Mouse (Mus musculus): ENCODE results near the gene Olfr1124. TPM values are rescaled to one million over a fixed set of nuclear protein-coding genes. Genes with fewer than 3 reads are reported as not detected.
"Not testable (repeated sequence)": the region's sequence is repeated elsewhere in the genome, so short reads cannot be mapped to it uniquely, and the experiment has no call there.

Gene Olfr1124
- not detected in 2 replicates for polyA plus RNA-seq (2014; fragmentation: Nextera tagmentation; extraction: Ambion mirVana)

DNA sequence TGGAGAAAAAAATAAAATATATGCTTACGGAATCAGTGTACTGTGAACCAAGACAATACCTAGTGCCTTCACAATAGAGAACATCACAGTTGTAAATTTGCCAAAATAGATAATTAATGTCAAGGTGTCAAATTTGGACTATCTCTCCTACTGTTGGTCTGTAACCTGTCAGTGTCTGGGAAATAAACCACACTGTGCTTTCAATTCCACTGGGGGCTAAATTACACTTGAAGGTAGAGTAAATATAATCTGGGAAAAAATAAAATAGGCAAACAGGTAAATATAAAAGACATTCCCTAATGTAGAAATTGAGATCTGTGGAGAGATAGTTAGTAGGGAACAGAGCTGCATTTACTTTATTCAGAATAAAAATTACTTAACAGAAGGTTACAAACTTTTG, at the start of gene Olfr1124:
TSS of gene Olfr1124 (plus strand) at position 301 of the 400 bp plus-strand sequence.
- DNase-seq (ENCODE audit: low spot score) (no peak), ATAC-seq (ENCODE audit: insufficient number of reproducible peaks, low FRiP score, low TSS enrichment, low read depth) (no peak)
- no peak within 1 kb of the TSS for H3K4me3 ChIP-seq (ENCODE audit: low read depth, low read length)
- WGBS: 98% methylated on average over 1 of the region's 1 CpGs
- H3K36me3 ChIP-seq (ENCODE audit: control insufficient read depth, insufficient read depth, low read length): no peaks in the 10 kb centered on the region
- H3K4me2 ChIP-seq (ENCODE audit: low read depth, severe bottlenecking): no peak within 1 kb of the TSS
- no peak within 1 kb of the TSS for H3K27ac ChIP-seq (replicated peaks; ENCODE audit: low read depth, low read length)
- no peaks in the 10 kb centered on the region for H3K9me3 ChIP-seq (ENCODE audit: control insufficient read depth, low read length)
- H3K4me1 ChIP-seq (ENCODE audit: control insufficient read depth, insufficient read depth, low read length): no peaks in the 10 kb centered on the region
- no peak within 1 kb of the TSS for H3K9ac ChIP-seq (ENCODE audit: low read length)
- no peaks in the 10 kb centered on the region for H3K27me3 ChIP-seq (ENCODE audit: control insufficient read depth, insufficient read depth, low read length)

DNA sequence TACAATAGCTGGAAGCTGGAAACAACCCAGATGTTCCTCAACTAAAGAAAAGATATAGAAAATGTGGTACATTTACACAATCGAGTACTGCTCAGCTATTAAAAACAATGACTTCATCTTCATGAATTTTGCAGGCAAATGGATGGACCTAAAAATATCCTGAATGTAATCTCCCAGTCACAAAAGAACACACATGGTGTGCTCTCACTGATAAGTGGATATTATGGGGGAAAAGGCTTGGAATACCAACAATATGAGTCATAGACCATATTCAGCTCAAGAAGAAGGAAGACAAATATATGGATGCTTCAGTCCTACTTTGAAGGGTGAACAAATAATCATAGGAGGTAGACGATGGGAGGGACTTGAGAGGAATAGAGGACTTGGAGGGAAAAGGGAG, 46.1 kb upstream of the Olfr1124 start:
- Histone ChIP-seq H3K36me3 (ENCODE audit: control insufficient read depth, insufficient read depth, low read length) (no peaks in the 10 kb centered on the region), H3K9me3 (ENCODE audit: control insufficient read depth, low read length) (no peaks in the 10 kb centered on the region), H3K27ac (replicated peaks; ENCODE audit: low read depth, low read length) (no peak overlapping the region), H3K4me2 (ENCODE audit: low read depth, severe bottlenecking) (no peak overlapping the region), H3K4me1 (ENCODE audit: control insufficient read depth, insufficient read depth, low read length) (no peaks in the 10 kb centered on the region), H3K27me3 (ENCODE audit: control insufficient read depth, insufficient read depth, low read length) (no peaks in the 10 kb centered on the region), H3K9ac (ENCODE audit: low read length) (no peak overlapping the region), H3K4me3 (ENCODE audit: low read depth, low read length) (no peak overlapping the region)
- ATAC-seq (ENCODE audit: insufficient number of reproducible peaks, low FRiP score, low TSS enrichment, low read depth) (no peak), DNase-seq (ENCODE audit: low spot score) (no peak)
- WGBS: 90% methylated on average over 2 of the region's 2 CpGs

DNA sequence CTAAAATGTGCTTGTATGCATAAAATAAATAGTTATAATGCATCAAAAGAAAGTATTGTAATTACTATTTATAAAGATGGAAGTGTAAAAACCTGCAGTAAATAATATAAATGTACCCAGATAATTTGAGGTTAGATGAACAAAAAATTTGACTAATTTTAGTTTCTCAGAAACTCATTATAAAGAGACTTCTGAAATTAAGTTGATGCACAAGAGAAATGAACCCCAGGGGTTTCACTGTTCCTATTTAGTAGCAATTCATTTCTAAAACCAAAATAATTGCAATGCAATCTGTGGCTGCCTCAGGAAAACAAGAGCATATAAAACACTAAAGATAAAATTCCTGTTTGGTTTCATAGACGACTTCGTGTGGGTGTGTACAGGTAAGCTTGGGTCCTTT, 44.5 kb upstream of the Olfr1124 start, which contains the start of gene Olfr1122:
TSS of gene Olfr1122 (plus strand) at position 301 of the 400 bp plus-strand sequence.
- H3K4me1 ChIP-seq (ENCODE audit: control insufficient read depth, insufficient read depth, low read length): no peaks in the 10 kb centered on the region
- H3K27me3 ChIP-seq (ENCODE audit: control insufficient read depth, insufficient read depth, low read length): no peaks in the 10 kb centered on the region
- no peaks in the 10 kb centered on the region for H3K9me3 ChIP-seq (ENCODE audit: control insufficient read depth, low read length)
- DNase-seq (ENCODE audit: low spot score) (no peak), ATAC-seq (ENCODE audit: insufficient number of reproducible peaks, low FRiP score, low TSS enrichment, low read depth) (no peak)
- H3K4me2 ChIP-seq (ENCODE audit: low read depth, severe bottlenecking): no peak within 1 kb of the TSS
- no peaks in the 10 kb centered on the region for H3K36me3 ChIP-seq (ENCODE audit: control insufficient read depth, insufficient read depth, low read length)
- H3K9ac ChIP-seq (ENCODE audit: low read length): no peak within 1 kb of the TSS
- no peak within 1 kb of the TSS for H3K27ac ChIP-seq (replicated peaks; ENCODE audit: low read depth, low read length)
- WGBS: 92% methylated on average over 2 of the region's 2 CpGs
- no peak within 1 kb of the TSS for H3K4me3 ChIP-seq (ENCODE audit: low read depth, low read length)

DNA sequence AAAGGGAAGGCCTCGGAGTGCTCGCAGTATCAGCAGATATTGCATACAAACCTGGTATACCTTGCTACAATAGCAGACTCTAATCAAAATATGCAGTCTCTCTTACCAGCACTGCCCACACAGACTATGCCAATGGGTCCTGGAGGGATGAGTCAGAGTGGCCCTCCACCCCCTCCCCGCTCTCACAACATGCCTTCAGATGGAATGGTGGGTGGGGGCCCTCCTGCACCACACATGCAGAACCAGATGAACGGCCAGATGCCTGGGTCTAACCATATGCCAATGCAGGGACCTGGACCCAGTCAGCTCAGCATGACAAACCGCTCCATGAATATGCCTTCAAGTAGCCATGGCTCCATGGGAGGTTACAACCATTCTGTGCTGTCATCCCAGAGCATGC, 36.5 kb upstream of the Olfr1124 start:
- H3K27me3 ChIP-seq (ENCODE audit: control insufficient read depth, insufficient read depth, low read length); H3K9me3 ChIP-seq (ENCODE audit: control insufficient read depth, low read length); H3K4me1 ChIP-seq (ENCODE audit: control insufficient read depth, insufficient read depth, low read length); H3K4me3 ChIP-seq (ENCODE audit: low read depth, low read length); H3K27ac ChIP-seq (replicated peaks; ENCODE audit: low read depth, low read length); H3K36me3 ChIP-seq (ENCODE audit: control insufficient read depth, insufficient read depth, low read length); DNase-seq (ENCODE audit: low spot score); H3K4me2 ChIP-seq (ENCODE audit: low read depth, severe bottlenecking); H3K9ac ChIP-seq (ENCODE audit: low read length): not testable (repeated sequence)
- 0 out of 2 replicates have a peak, but pooled peaks have one; percentile 17 for ATAC-seq (ENCODE audit: insufficient number of reproducible peaks, low FRiP score, low TSS enrichment, low read depth)
- WGBS: 87% methylated on average over 5 of the region's 5 CpGs

DNA sequence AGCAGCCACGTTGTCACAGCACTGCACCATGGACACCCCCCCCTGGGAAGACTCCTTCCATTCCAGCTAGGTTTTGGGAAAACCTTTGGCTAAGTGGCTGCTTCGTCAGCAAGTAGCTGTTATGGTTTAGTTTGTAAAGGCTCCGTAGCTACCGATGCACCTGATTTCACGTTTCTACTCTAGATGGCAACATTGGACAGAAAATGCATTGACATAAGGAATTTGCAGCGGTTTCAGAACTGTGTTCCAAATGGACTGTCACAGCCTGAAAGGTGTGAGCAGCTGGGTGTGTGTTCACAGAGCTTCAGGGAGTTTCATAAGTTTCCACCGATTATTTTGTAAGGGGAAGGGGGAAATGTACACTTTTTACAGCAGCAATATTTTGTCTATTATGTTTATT, 35.4 kb upstream of the Olfr1124 start:
- not testable (repeated sequence) for H3K27me3 ChIP-seq (ENCODE audit: control insufficient read depth, insufficient read depth, low read length); ATAC-seq (ENCODE audit: insufficient number of reproducible peaks, low FRiP score, low TSS enrichment, low read depth); DNase-seq (ENCODE audit: low spot score)

DNA sequence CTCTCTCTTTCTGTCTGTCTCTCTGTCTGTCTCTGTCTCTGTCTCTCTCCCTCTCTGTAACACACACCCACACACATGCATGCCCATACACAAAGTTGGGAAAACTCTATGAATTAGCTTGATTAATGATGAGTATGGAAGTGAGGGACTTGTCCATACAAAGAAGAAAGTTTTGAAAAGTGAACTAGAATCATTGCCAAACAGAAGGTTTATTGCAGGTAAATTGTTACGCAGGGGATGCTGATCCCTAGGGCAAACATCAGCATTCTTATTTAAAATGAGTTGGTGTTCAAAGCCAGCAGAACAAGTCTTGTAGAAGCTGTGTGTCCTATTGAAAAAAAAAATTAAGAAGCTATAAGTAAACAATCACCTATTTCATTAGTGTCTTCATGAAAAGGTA, 13.7 kb upstream of the Olfr1124 start, which contains the start of gene Olfr1123:
TSS of gene Olfr1123 (plus strand) at position 301 of the 400 bp plus-strand sequence.
- ATAC-seq (ENCODE audit: insufficient number of reproducible peaks, low FRiP score, low TSS enrichment, low read depth): no peak
- H3K27ac ChIP-seq (replicated peaks; ENCODE audit: low read depth, low read length): no peak within 1 kb of the TSS
- no peak within 1 kb of the TSS for H3K4me3 ChIP-seq (ENCODE audit: low read depth, low read length)
- WGBS: 85% methylated on average over 1 of the region's 1 CpGs
- H3K4me1 ChIP-seq (ENCODE audit: control insufficient read depth, insufficient read depth, low read length): no peaks in the 10 kb centered on the region
- no peak within 1 kb of the TSS for H3K9ac ChIP-seq (ENCODE audit: low read length)
- H3K4me2 ChIP-seq (ENCODE audit: low read depth, severe bottlenecking): no peak within 1 kb of the TSS
- no peak for DNase-seq (ENCODE audit: low spot score)
- no peaks in the 10 kb centered on the region for H3K27me3 ChIP-seq (ENCODE audit: control insufficient read depth, insufficient read depth, low read length)
- H3K9me3 ChIP-seq (ENCODE audit: control insufficient read depth, low read length): no peaks in the 10 kb centered on the region
- H3K36me3 ChIP-seq (ENCODE audit: control insufficient read depth, insufficient read depth, low read length): no peaks in the 10 kb centered on the region

More for the DNA sequence above, 35.4 kb upstream of the Olfr1124 start:
- not testable (repeated sequence) for H3K4me2 ChIP-seq (ENCODE audit: low read depth, severe bottlenecking); H3K27ac ChIP-seq (replicated peaks; ENCODE audit: low read depth, low read length); H3K36me3 ChIP-seq (ENCODE audit: control insufficient read depth, insufficient read depth, low read length); H3K9ac ChIP-seq (ENCODE audit: low read length); H3K4me1 ChIP-seq (ENCODE audit: control insufficient read depth, insufficient read depth, low read length); H3K9me3 ChIP-seq (ENCODE audit: control insufficient read depth, low read length); H3K4me3 ChIP-seq (ENCODE audit: low read depth, low read length)
- 90% methylated on average over 7 of the region's 7 CpGs for WGBS

DNA sequence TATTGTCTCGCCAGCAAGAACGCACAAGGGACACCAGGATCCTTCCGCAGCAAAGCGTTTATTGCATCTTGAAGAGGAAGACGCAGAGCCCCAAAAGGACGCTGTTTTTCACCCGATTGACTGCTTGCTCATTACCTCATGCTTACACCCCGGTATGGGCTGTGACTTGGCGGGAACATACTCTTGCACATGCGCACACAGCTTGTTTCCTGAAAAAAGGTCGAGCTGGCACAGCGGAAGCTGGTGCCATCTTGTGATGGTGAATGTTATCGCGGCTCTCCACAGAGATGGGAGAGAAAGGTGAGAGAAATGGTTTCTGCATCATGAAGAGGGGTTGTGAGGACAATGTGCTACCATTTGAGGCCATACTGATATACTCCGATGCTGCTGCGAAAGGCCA, 7.7 kb downstream of the Olfr1124 start:
- no peaks in the 10 kb centered on the region for H3K36me3 ChIP-seq (ENCODE audit: control insufficient read depth, insufficient read depth, low read length)
- no peak overlapping the region for H3K9ac ChIP-seq (ENCODE audit: low read length)
- no peaks in the 10 kb centered on the region for H3K27me3 ChIP-seq (ENCODE audit: control insufficient read depth, insufficient read depth, low read length)
- H3K4me1 ChIP-seq (ENCODE audit: control insufficient read depth, insufficient read depth, low read length): no peaks in the 10 kb centered on the region
- no peak for DNase-seq (ENCODE audit: low spot score)
- H3K4me2 ChIP-seq (ENCODE audit: low read depth, severe bottlenecking): no peak overlapping the region
- no peak overlapping the region for H3K27ac ChIP-seq (replicated peaks; ENCODE audit: low read depth, low read length)
- no peak overlapping the region for H3K4me3 ChIP-seq (ENCODE audit: low read depth, low read length)
- 92% methylated on average over 16 of the region's 16 CpGs for WGBS
- H3K9me3 ChIP-seq (ENCODE audit: control insufficient read depth, low read length): no peaks in the 10 kb centered on the region
- no peak for ATAC-seq (ENCODE audit: insufficient number of reproducible peaks, low FRiP score, low TSS enrichment, low read depth)

DNA sequence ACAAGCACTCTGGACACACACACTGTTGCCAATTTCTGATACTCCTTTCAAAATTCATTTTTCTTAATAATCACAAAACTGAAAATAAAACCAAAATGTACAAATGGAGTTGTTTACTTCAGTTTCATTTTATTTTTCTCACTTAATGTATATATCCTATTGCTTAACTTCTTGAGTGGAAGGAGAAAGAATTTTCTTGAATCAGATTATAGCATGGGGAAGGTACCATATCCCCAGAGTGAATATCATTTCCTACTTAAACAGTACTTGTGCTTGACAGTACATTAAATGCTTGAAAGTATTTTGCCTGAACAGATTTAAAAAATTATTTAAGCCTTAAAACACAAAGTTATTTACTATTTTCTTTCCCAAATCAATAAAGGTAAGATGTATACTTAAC, 23.6 kb downstream of the Olfr1124 start, which contains the start of gene Olfr1126:
TSS of gene Olfr1126 (plus strand) at position 301 of the 400 bp plus-strand sequence.
- Histone ChIP-seq H3K4me3 (ENCODE audit: low read depth, low read length) (no peak within 1 kb of the TSS), H3K4me1 (ENCODE audit: control insufficient read depth, insufficient read depth, low read length) (no peaks in the 10 kb centered on the region), H3K9me3 (ENCODE audit: control insufficient read depth, low read length) (no peaks in the 10 kb centered on the region), H3K27me3 (ENCODE audit: control insufficient read depth, insufficient read depth, low read length) (no peaks in the 10 kb centered on the region), H3K36me3 (ENCODE audit: control insufficient read depth, insufficient read depth, low read length) (no peaks in the 10 kb centered on the region), H3K27ac (replicated peaks; ENCODE audit: low read depth, low read length) (no peak within 1 kb of the TSS), H3K9ac (ENCODE audit: low read length) (no peak within 1 kb of the TSS), H3K4me2 (ENCODE audit: low read depth, severe bottlenecking) (no peak within 1 kb of the TSS)
- ATAC-seq (ENCODE audit: insufficient number of reproducible peaks, low FRiP score, low TSS enrichment, low read depth) (no peak), DNase-seq (ENCODE audit: low spot score) (no peak)

DNA sequence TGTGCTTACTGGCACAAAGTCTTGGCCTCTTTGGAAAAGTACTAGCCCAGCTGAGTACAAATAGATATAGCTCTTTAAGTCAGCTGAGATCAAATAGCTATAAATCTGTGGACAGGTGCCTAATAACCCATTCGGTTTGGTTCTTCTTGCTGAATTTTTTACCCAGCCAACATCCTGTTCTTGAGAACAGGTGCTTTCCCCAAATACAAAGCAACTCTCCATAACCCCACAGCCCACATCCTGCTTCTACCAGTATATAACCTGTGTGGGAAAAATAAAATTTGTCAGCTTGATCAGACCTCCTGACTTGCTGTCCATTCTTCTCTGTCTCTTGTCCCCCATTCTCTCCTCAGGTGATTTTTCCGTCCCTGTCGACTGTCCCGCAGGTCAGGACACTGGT, 31.7 kb downstream of the Olfr1124 start:
- H3K4me3 ChIP-seq (ENCODE audit: low read depth, low read length): no peak overlapping the region
- 91% methylated on average over 4 of the region's 4 CpGs for WGBS
- DNase-seq (ENCODE audit: low spot score) (no peak), ATAC-seq (ENCODE audit: insufficient number of reproducible peaks, low FRiP score, low TSS enrichment, low read depth) (no peak)
- H3K27ac ChIP-seq (replicated peaks; ENCODE audit: low read depth, low read length): no peak overlapping the region
- H3K9ac ChIP-seq (ENCODE audit: low read length): no peak overlapping the region
- H3K4me2 ChIP-seq (ENCODE audit: low read depth, severe bottlenecking): no peak overlapping the region
- H3K27me3 ChIP-seq (ENCODE audit: control insufficient read depth, insufficient read depth, low read length): no peaks in the 10 kb centered on the region
- no peaks in the 10 kb centered on the region for H3K9me3 ChIP-seq (ENCODE audit: control insufficient read depth, low read length)
- H3K4me1 ChIP-seq (ENCODE audit: control insufficient read depth, insufficient read depth, low read length): no peaks in the 10 kb centered on the region
- H3K36me3 ChIP-seq (ENCODE audit: control insufficient read depth, insufficient read depth, low read length): no peaks in the 10 kb centered on the region
